Mouse (Mus musculus): ENCODE results near the gene Pdzd2.

The Pdzd2 gene

DNA sequence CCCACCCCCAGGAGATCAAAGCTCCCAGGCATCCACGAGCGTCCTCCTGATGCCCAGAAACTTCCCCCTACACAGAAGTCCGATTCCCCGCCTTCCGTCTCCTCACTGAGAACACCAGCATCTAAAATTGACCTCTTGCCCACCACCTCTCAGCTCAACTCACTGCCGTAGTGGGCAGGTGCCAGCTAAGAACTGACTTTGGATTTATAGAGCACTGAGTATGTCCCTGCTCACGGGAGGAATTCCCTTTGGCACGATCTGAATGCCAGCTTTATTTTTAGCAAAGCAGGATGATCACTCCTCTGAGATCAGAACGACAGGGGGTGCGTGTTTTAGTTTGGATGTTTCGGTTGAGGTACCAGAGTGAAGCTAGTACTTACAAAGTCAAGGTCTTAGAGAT lies 7.1 kb downstream of the Pdzd2 start:
- DNase-seq (ENCODE audit: low spot score in 2 of 2), result no peak

- no peak for DNase-seq (ENCODE audit: low spot score in 2 of 2)
Measured at GRCm38 (mm10) chr15:12728381-12728780, 11.3 kb downstream of the Pdzd2 start.

DNA sequence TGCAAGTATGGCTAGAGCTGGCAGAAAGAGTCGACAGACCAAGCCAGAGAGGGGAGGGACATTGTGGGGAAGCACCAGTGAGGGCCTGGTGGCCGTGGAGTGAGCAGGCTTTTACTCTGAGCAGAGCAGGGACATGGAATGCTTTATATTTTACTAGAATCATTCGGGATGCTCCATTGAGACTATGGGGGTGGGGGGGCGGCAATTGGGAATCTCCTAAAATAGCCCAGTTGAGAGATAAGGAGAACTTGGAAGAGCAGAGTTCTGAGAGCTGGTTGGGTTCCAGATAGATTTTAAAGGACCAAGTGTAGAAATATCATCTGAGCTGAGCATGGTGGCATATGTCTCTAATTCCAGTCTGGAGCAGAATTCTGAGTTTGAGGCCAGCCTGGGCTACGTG lies 14.5 kb downstream of the Pdzd2 start:
- DNase-seq (ENCODE audit: low spot score in 2 of 2), result no peak

GRCm38 (mm10) chr15:12721684-12722500 lies 17.8 kb downstream of the Pdzd2 start:
- no peak for DNase-seq (ENCODE audit: low spot score in 2 of 2)

GRCm38 (mm10) chr15:12718819-12719218 lies 20.9 kb downstream of the Pdzd2 start:
- no peak for DNase-seq (ENCODE audit: low spot score in 2 of 2)

GRCm38 (mm10) chr15:12717410-12717809 lies 22.3 kb downstream of the Pdzd2 start:
- DNase-seq (ENCODE audit: low spot score in 2 of 2), result no peak

DNA sequence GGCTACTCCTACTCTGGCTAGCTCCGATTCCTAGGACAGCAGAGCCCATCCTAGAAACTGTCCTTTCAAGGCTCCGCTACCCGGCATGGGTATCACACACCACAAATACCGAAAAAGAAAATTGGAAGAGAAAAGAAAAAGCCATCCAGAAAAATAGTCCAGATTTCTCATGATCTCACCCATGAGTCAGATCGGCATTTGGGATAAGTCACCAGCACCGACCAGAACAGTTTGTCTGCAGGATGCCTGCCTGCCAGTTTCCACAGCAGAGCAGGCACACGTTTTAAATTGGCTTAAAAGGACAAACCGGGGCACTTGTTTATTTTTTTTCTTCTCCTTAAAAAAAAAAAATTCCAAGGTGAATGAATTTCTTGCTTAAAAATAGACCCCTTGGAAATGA lies 22.8 kb downstream of the Pdzd2 start:
- DNase-seq (ENCODE audit: low spot score in 2 of 2), result no peak

DNA sequence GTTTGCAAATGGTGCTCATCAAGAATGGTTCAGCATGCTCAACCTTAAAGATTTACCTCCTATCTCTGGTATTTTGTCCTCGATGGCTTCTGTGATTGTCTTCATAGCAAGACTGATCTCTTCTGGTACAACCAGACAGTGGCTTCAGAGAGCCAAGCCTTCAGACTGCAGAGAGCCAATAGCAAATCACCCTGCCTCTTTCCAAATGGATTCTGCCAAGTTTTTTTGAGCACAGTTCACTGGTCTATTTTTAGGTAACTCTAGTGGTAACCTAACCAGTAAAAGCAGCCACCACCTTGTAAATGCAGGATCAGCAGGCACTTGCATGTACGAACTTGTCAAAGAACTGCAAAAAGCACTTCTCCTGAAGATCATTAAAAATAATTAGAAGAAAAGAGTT lies 25.4 kb downstream of the Pdzd2 start:
- no peak for DNase-seq (ENCODE audit: low spot score in 2 of 2)

GRCm38 (mm10) chr15:12713216-12713615 lies 26.5 kb downstream of the Pdzd2 start:
- no peak for DNase-seq (ENCODE audit: low spot score in 2 of 2)

- no peak for DNase-seq (ENCODE audit: low spot score in 2 of 2)
Measured at GRCm38 (mm10) chr15:12710036-12710435, 29.7 kb downstream of the Pdzd2 start.

GRCm38 (mm10) chr15:12708297-12708696 lies 31.4 kb downstream of the Pdzd2 start:
- no peak for DNase-seq (ENCODE audit: low spot score in 2 of 2)

DNA sequence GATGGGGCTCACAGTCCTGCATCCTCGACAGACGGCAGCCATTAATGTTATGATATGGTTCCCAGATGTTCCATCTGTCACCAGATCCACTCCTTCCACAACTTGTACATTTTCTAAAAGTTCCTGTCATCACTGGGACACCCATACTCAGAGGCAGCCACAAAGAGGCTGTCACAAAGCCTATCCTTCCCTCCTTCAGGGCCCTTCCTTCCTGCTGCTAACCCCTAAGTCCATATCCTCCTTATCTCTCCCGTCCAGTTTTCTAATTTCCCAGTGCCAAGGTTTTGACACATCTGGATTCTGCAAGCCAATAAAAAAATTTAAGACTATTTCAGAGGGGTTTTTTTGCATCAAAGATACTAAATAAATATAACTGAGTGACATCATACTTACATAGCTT lies 32.8 kb downstream of the Pdzd2 start:
- DNase-seq (ENCODE audit: low spot score in 2 of 2), result no peak

- no peak for DNase-seq (ENCODE audit: low spot score in 2 of 2)
Measured at GRCm38 (mm10) chr15:12700367-12700766, 39.4 kb downstream of the Pdzd2 start.

- no peak for DNase-seq (ENCODE audit: low spot score in 2 of 2)
Measured at GRCm38 (mm10) chr15:12697741-12698140, 42.0 kb downstream of the Pdzd2 start.

GRCm38 (mm10) chr15:12696889-12697288 lies 42.8 kb downstream of the Pdzd2 start:
- DNase-seq (ENCODE audit: low spot score in 2 of 2), result no peak

GRCm38 (mm10) chr15:12689716-12690381 lies 49.9 kb downstream of the Pdzd2 start:
- no peak for DNase-seq (ENCODE audit: low spot score in 2 of 2)

DNA sequence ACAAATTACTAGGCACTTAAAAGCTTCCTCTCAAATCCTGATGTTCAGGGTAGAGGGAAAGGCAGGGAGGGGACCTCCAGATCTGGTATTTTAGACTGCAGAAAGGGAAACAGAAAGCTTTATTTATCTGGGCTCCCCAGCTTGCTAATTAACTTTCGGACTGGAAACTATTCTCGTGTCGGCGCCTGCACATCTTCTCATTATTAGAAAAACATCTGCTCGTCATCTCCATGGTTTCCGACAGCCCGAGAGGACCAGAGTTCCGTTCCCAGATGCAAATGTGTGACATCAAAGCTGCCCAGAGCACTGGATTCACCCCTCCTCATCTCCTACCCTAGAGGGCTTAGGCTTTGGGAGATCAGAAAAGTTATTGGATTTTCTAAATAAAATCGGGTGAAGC lies 57.2 kb downstream of the Pdzd2 start:
- DNase-seq (ENCODE audit: low spot score in 2 of 2), result no peak

DNA sequence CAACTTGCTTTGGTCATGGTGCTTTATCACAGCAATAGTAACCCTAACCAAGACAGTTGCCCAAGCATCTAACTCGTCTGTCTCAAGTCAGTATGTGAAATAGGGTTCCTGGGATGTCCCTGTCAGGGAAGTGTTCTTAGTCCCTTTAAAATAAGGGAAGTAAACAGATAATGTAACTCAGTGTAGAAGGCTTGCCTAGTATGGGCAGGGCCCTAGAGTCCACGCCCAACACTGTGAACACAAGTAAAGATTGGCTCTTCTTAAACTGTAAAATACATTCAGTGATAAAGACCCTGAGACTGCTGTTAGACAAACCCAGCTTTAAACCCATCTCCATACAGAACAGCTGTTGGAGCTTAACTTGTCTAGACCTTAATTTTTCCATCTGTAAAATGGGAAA lies 57.8 kb downstream of the Pdzd2 start:
- DNase-seq (ENCODE audit: low spot score in 2 of 2), result no peak

- no peak for DNase-seq (ENCODE audit: low spot score in 2 of 2)
Measured at GRCm38 (mm10) chr15:12680750-12681149, 59.0 kb downstream of the Pdzd2 start.

DNA sequence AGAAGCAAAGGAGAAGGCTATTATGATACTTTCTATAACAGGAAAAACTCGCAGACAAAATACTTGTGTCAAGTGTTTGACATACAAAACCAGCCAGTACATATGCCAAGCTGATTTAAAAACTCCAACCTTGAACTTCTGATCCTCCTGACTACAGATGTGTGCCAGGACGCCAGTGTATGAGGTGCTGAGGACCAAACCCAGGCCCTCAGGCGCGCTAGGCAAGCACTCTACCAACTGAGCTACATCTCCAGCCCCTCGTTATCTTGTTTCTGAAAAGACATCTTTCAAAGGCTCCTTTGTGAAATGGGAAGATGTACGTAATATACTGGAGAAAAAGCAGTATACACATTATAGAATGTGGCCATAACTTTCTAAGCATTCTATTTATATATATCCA lies 59.7 kb downstream of the Pdzd2 start:
- no peak for DNase-seq (ENCODE audit: low spot score in 2 of 2)

GRCm38 (mm10) chr15:12678540-12679112 lies 61.1 kb downstream of the Pdzd2 start:
- DNase-seq (ENCODE audit: low spot score in 2 of 2), result no peak

- no peak for DNase-seq (ENCODE audit: low spot score in 2 of 2)
Measured at GRCm38 (mm10) chr15:12675366-12675765, 64.4 kb downstream of the Pdzd2 start.

- DNase-seq (ENCODE audit: low spot score in 2 of 2), result no peak
Measured at GRCm38 (mm10) chr15:12674026-12674425, 65.7 kb downstream of the Pdzd2 start.

Measured in urinary bladder, postnatal 36 days (tissue).